Mouse (Mus musculus) bone marrow, adult 2 months (tissue): ENCODE data around the gene Dok4. TPM values are rescaled to one million over a fixed set of nuclear protein-coding genes. Genes with fewer than 3 reads are reported as not detected.
A peak's percentile ranks its signal among the peaks of the same experiment; 100 is the strongest.

Source experiments
- H3K27ac ChIP-seq: fragments of 200-500 bp; 2 replicates; pipeline ENCODE4 v1.5.1; 2012; ENCODE audit warnings: low read depth, mild to moderate bottlenecking, control low read depth, inconsistent platforms, low read length; ENCODE audit not compliant: control insufficient read depth, poor library complexity, insufficient read depth
- H3K4me1 ChIP-seq: fragments of 200-500 bp; 2 replicates; pipeline ENCODE4 v1.6.1; 2011; ENCODE audit warnings: low read length; ENCODE audit not compliant: control insufficient read depth, insufficient read depth
- H3K4me3 ChIP-seq: fragments of 200-500 bp; replicated peaks from 2 replicates; pipeline ENCODE3; 2011; ENCODE audit warnings: mild to moderate bottlenecking, low read depth, low read length, control low read depth; ENCODE audit not compliant: control insufficient read depth
- CTCF ChIP-seq: fragments of 200-500 bp; IDR thresholded peaks from 2 replicates; pipeline ENCODE4 v1.5.1; 2011; ENCODE audit warnings: low read length, control low read depth; ENCODE audit not compliant: control insufficient read depth, insufficient read depth
- POLR2A ChIP-seq: fragments of 200-500 bp; IDR thresholded peaks from 2 replicates; pipeline ENCODE4 v1.6.1; 2011; ENCODE audit warnings: low read depth, mild to moderate bottlenecking, control low read depth, low read length, borderline replicate concordance; ENCODE audit not compliant: control insufficient read depth
- WGBS: fragments of 180-500 bp; shearing (Covaris S2); methylation state at CpG from one replicate; pipeline ENCODE4 v1.1.7; 2018; 5-methylcytosine and 5-hydroxymethylcytosine counted together
- polyA plus RNA-seq: library from polyadenylated mRNA; stranded (reverse); fragments of >200 nt; gene quantifications from 2 replicates; pipeline ENCODE4 v1.2.4, GENCODE M21; 2011; ENCODE audit warnings: low replicate concordance; ENCODE audit not compliant: missing spikeins, insufficient read depth, insufficient read length

Gene Dok4
- polyA plus RNA-seq, 1 experiment = 5.6 TPM

DNA sequence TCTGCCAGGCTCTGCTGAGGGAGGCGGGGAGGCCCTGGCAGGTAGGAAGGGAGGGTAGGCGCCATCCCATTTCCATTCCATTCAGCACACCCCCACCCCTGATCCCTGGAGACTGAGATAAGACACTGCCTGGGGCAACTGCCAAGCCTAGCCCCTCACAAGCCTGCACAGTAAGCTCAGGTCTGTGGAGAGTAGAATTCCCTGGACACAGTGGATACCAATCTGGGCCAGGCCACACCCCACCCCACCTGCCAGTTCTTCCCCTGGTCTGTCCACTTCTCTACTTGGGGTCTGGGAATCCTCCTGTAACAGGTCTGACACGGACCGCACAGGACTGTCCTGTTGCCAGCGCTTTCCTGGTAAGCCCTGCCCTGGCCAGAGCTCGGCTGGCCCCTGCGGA lies 7.0 kb downstream of the Dok4 start:
- Histone ChIP-seq H3K27ac (no peak overlapping the region), H3K4me3 (no peak overlapping the region), H3K4me1 (no peaks in the 10 kb centered on the region)
- TF ChIP-seq CTCF (no peak), POLR2A (no peak)
- WGBS = 88% methylated on average over 7 of the region's 7 CpGs

DNA sequence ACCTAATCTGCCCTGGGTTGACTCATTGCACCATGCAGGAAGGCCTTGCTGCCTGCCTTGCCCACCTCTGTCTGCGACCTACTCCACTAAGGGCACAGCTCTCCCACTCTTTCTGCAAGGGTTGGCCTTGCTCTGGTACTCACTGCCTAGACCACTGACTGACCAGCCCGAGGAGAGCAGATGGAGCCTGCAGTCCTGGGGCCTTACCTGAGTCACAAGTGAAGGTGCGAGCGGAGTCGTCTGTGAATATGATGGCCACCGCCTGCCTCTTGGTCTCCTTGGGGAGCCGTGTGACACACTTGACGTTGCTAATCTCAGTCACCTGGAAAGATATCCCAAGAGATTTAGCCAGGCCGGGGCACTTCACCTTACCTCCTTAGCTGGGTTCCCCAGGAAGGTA lies 9.2 kb downstream of the Dok4 start:
- WGBS = 88% methylated on average over 9 of the region's 9 CpGs
- Histone ChIP-seq H3K27ac (no peak overlapping the region), H3K4me1 (no peaks in the 10 kb centered on the region), H3K4me3 (no peak overlapping the region)
- TF ChIP-seq CTCF (no peak), POLR2A (no peak)

DNA sequence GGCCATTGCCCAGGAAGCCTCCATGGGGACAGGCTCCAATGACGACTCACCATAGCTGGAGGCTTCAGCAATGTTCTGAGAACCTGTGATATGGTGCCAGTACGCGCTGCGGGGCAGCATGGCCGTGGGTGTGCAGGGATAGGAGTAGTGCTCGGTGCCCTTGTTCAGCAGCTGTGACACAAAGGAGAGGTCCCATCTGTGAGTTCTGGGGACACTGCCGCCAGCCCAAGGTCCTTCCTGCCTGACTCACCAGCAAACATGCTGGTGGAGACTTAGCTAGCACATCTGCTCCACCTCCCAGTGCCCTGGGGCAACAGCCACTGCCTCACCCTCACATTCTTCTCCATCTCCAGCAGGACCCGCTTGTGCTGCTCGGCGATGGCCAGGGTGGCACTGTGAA lies 10.8 kb downstream of the Dok4 start:
- TF ChIP-seq CTCF (no peak), POLR2A (no peak)
- Histone ChIP-seq H3K4me3 (no peak overlapping the region), H3K4me1 (no peaks in the 10 kb centered on the region), H3K27ac (no peak overlapping the region)
- 85% methylated on average over 10 of the region's 10 CpGs for WGBS

DNA sequence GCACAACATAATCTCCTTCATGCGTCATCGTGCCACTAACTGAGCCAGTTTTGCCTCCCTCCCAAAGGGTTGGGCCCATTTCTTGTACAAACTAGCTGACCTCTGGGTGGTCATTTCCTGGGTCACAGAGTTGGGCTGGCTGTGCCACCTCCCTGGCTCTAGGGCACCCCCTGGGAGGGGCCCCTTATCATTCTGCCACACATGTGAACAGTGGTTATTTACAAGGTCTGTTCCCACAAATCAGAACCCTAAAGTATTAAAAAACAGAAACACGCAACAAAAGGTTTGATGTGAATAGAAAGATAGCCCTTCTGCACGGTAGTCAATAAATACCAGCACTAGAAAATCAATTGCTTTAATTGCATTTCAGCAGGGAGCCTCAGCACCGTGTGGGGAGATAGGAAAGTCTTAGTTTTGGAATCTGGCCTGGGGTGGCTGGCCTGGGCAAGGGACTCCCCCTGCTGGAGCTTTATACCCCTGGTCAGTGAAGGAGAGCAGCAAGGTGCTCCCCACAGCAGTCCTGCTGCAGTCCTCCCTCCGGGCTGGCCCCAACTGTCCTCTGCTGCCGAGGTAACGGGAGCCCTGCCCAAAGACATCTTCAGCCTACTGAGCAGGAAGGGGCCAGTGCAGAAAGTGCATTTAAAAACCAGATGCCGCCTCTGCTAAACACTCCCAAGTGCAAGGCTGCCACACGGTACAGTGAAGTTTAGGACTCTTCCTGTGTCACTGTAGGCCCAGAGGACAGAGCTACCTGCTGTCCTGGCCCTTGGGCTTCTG lies 12.0 kb downstream of the Dok4 start:
- WGBS = 78% methylated on average over 10 of the region's 10 CpGs
- Histone ChIP-seq H3K4me1 (no peaks in the 10 kb centered on the region), H3K27ac (no peak overlapping the region), H3K4me3 (no peak overlapping the region)
- TF ChIP-seq POLR2A (no peak), CTCF (no peak)

DNA sequence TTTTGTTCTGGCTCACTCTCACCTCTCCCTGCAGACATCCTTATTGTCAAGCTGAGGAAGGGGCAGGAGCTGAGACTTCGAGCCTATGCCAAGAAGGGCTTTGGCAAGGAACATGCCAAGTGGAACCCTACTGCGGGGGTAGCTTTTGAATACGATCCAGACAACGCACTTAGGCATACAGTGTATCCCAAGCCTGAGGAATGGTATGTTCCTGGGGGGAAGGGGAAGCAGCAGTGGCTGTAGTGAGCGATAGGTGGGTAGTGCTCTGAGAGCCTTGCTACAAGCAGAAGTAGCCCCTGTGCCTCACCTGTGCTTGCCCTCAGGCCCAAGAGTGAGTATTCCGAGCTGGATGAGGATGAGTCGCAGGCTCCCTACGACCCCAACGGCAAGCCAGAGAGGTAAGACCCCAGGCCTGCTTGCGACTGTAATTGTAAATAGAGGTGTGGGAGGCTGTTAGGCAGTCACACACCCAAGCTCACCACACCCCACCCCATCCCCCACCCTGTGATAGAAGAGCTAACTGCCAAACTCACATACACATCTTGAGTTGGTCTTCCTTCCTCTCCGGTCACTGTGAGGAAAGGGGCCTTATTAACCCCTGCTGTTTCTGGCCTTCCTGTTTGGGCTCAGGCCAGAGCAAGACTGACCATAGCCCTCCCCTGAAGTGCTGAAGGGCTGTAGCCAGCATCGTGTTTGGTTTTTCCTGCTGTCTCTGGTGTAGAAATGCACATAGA lies 13.5 kb downstream of the Dok4 start:
- Histone ChIP-seq H3K4me1 (no peaks in the 10 kb centered on the region), H3K4me3 (no peak overlapping the region), H3K27ac (no peak overlapping the region)
- TF ChIP-seq CTCF = no peak
- TF ChIP-seq POLR2A = no peak
- 93% methylated on average over 12 of the region's 12 CpGs for WGBS

DNA sequence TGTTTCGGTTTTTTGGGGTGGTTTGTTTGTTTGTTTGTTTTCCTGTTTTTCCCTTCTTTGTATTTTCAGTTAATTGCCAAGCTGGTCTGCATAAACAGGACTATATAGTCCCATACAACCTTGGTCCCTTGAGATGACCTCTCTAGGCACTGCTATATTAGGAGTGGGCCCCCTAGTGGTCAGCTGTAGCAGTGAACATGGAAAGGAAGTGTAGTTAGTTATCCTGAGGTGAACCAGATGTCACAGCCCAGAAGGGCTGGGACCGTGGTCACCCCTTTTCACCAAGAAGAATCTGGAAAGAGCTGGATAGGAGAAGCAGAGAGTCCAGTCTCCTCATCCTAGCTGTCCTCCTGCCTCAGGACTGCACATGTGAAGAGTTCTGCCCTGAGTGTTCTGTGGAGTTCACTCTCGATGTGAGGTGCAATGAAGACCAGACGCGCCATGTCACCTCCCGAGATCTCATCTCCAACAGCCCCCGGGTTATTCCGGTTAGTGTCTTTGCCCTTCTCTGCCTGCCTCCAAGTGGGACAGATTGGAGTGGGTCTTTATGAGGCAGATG lies 14.7 kb downstream of the Dok4 start:
- TF ChIP-seq POLR2A (no peak), CTCF (peak; percentile 43; the same call in 1 of the 2 replicates)
- H3K4me1 ChIP-seq = no peaks in the 10 kb centered on the region
- H3K27ac ChIP-seq = no peak overlapping the region
- no peak overlapping the region for H3K4me3 ChIP-seq
- 69% methylated on average over 8 of the region's 8 CpGs for WGBS

DNA sequence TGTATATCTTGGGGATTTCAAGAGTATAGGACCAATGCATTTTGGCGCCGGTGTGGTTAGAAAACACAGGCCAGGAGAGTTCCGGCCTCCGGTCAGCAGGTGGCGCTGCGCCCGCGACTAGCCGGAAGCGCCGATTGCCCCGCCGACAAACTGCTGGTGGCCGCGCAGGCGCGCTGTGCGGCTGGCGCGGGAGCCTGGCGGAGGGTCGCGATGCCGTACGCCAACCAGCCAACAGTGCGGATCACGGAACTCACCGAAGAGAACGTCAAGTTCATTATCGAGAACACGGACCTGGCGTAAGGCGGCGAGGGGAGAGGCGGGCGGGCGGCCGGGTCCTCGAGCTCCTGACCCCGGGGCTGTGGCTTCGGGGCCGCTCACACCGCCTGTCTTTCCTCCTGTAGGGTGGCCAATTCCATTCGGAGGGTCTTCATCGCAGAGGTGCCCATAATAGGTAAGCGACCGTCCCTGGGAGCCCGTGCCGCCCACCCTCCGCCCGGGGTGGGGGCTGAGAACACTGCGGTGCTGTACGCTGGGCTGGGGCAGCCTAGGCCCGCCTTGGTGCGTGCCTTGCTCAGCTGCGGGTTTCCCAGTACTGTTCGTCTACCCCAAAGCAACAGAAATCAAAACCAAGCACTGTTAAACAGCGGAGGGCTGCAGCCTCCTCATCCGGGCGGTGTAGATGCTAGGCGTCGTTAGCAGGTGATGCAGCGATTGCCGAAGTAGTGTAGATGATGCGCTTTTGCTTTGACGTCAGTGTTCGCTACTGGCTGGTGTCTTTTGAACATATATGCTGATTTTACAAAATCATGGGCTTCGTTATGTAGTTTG lies 18.6 kb downstream of the Dok4 start, which contains the start of gene Polr2c:
Gene Polr2c (plus strand): TSS at position 105 of the 828 bp plus-strand sequence.
- WGBS = under 1% methylated on average over 68 of the region's 68 CpGs
- peak within 1 kb of the TSS; percentile 66 for H3K4me3 ChIP-seq
- no peaks in the 10 kb centered on the region for H3K4me1 ChIP-seq
- TF ChIP-seq CTCF = peak; percentile 85
- peak; percentile 77; the same call in 1 of the 2 replicates for TF ChIP-seq POLR2A
- H3K27ac ChIP-seq = peak within 1 kb of the TSS; percentile 67
